Mouse (Mus musculus) ovary, postnatal 36 days (tissue): ENCODE measurements around the gene Rc3h1.
A peak's percentile ranks its signal among the peaks of the same experiment; 100 is the strongest.
"Not testable (repeated sequence)": the region's sequence is repeated elsewhere in the genome, so short reads cannot be mapped to it uniquely, and the experiment has no call there.

Source experiments
- DNase-seq: peaks from one replicate; pipeline ENCODE4 v3.0.0; 2022; ENCODE audit warnings: low spot score, mixed read lengths

The Rc3h1 gene

GRCm38 (mm10) chr1:160906057-160906557 lies at the start of gene Rc3h1:
TSS of gene Rc3h1 (plus strand) at chr1:160906418.
- peak; percentile 99 for DNase-seq

GRCm38 (mm10) chr1:160858132-160858531 lies 48.1 kb upstream of the Rc3h1 start:
- no peak for DNase-seq

- not testable (repeated sequence) for DNase-seq
Observed at GRCm38 (mm10) chr1:160859874-160860273, 46.3 kb upstream of the Rc3h1 start.

GRCm38 (mm10) chr1:160861142-160861541 lies 45.1 kb upstream of the Rc3h1 start:
- no peak for DNase-seq

- no peak for DNase-seq
Observed at GRCm38 (mm10) chr1:160861632-160862031, 44.6 kb upstream of the Rc3h1 start.

- DNase-seq = peak; percentile 8
Observed at GRCm38 (mm10) chr1:160863027-160863426, 43.2 kb upstream of the Rc3h1 start.

- DNase-seq = no peak
Observed at GRCm38 (mm10) chr1:160874757-160875156, 31.5 kb upstream of the Rc3h1 start.

GRCm38 (mm10) chr1:160876968-160877367 lies 29.2 kb upstream of the Rc3h1 start:
- DNase-seq = no peak

GRCm38 (mm10) chr1:160878485-160878884 lies 27.7 kb upstream of the Rc3h1 start:
- DNase-seq = no peak

- not testable (repeated sequence) for DNase-seq
Observed at GRCm38 (mm10) chr1:160881378-160881777, 24.8 kb upstream of the Rc3h1 start.

GRCm38 (mm10) chr1:160881968-160882367 lies 24.2 kb upstream of the Rc3h1 start:
- DNase-seq = no peak

GRCm38 (mm10) chr1:160884273-160884672 lies 21.9 kb upstream of the Rc3h1 start:
- DNase-seq = no peak

- no peak for DNase-seq
Observed at GRCm38 (mm10) chr1:160884993-160885392, 21.2 kb upstream of the Rc3h1 start.

GRCm38 (mm10) chr1:160899701-160900100 lies 6.5 kb upstream of the Rc3h1 start:
- peak; percentile 8 for DNase-seq

- no peak for DNase-seq
Observed at GRCm38 (mm10) chr1:160904047-160904446, 2.2 kb upstream of the Rc3h1 start.

GRCm38 (mm10) chr1:160906558-160907481 lies 602 bp downstream of the Rc3h1 start:
- DNase-seq = peak; percentile 68

- no peak for DNase-seq
Observed at GRCm38 (mm10) chr1:160910176-160910575, 4.0 kb downstream of the Rc3h1 start.

GRCm38 (mm10) chr1:160910812-160911211 lies 4.6 kb downstream of the Rc3h1 start:
- DNase-seq = no peak

- DNase-seq = no peak
Observed at GRCm38 (mm10) chr1:160919383-160919782, 13.2 kb downstream of the Rc3h1 start.

- DNase-seq = no peak
Observed at GRCm38 (mm10) chr1:160921938-160922337, 15.7 kb downstream of the Rc3h1 start.

- DNase-seq = no peak
Observed at GRCm38 (mm10) chr1:160931320-160931719, 25.1 kb downstream of the Rc3h1 start.

GRCm38 (mm10) chr1:160933896-160934482 lies 27.8 kb downstream of the Rc3h1 start:
- DNase-seq = no peak

GRCm38 (mm10) chr1:160935551-160935950 lies 29.3 kb downstream of the Rc3h1 start:
- DNase-seq = no peak
